Mouse (Mus musculus) hindbrain, embryonic 13.5 days (tissue): ENCODE data around the gene Sft2d1. TPM values are rescaled to one million over a fixed set of nuclear protein-coding genes. Genes with fewer than 3 reads are reported as not detected.

ENCODE experiments used
- ATAC-seq: fragments of 200-750 bp; cut with Nextera tagmentation; 2 replicates; pipeline ENCODE4 v1.8.0; 2017; ENCODE audit warnings: moderate TSS enrichment; ENCODE audit not compliant: low FRiP score
- H3K27ac ChIP-seq: fragments of 300-500 bp; sonication (generic); 2 replicates; pipeline ENCODE4 v1.5.1; 2015; ENCODE audit warnings: inconsistent platforms, mild to moderate bottlenecking, moderate library complexity
- H3K27me3 ChIP-seq: fragments of 300-500 bp; sonication (generic); 2 replicates; pipeline ENCODE4 v1.6.1; 2015; ENCODE audit warnings: mild to moderate bottlenecking, inconsistent platforms
- H3K36me3 ChIP-seq: fragments of 300-500 bp; sonication (generic); 2 replicates; pipeline ENCODE4 v1.6.1; 2015; ENCODE audit warnings: mild to moderate bottlenecking, inconsistent platforms
- H3K4me1 ChIP-seq: fragments of 300-500 bp; sonication (generic); replicated peaks from 2 replicates; pipeline ENCODE4 v1.6.1; 2015; ENCODE audit warnings: inconsistent platforms
- H3K4me2 ChIP-seq: fragments of 300-500 bp; sonication (generic); 2 replicates; pipeline ENCODE4 v1.6.1; 2015; ENCODE audit warnings: inconsistent platforms, mild to moderate bottlenecking, moderate library complexity
- H3K4me3 ChIP-seq: fragments of 300-500 bp; sonication (generic); 2 replicates; pipeline ENCODE4 v1.5.1; 2015; ENCODE audit warnings: mild to moderate bottlenecking, inconsistent platforms
- H3K9ac ChIP-seq: fragments of 300-500 bp; sonication (generic); 2 replicates; pipeline ENCODE4 v1.6.1; 2015; ENCODE audit warnings: mild to moderate bottlenecking, inconsistent platforms
- H3K9me3 ChIP-seq: fragments of 300-500 bp; sonication (generic); 2 replicates; pipeline ENCODE4 v1.6.1; 2016; ENCODE audit warnings: inconsistent platforms
- WGBS: fragments of 180-500 bp; shearing (Covaris S2); methylation state at CpG from one replicate; pipeline ENCODE4 v1.1.7; 2015; 5-methylcytosine and 5-hydroxymethylcytosine counted together
- polyA plus RNA-seq: library from polyadenylated mRNA; unstranded; fragments of >200 nt; fragmentation: Nextera tagmentation; extraction: Ambion mirVana; gene quantifications from 2 replicates; pipeline ENCODE4 v1.2.1, GENCODE M21; 2015

Sft2d1 gene
- polyA plus RNA-seq, 1 experiment from 2014 or later, result 151 TPM

- peaks cover 12% of the 10 kb centered on the region for H3K36me3 ChIP-seq
- H3K9ac ChIP-seq, result peak overlapping the region; percentile 89
- H3K9me3 ChIP-seq, result no peaks in the 10 kb centered on the region
- peaks cover 32% of the 10 kb centered on the region for H3K4me1 ChIP-seq
- H3K27me3 ChIP-seq, result no peaks in the 10 kb centered on the region
- ATAC-seq, result no peak
- 35% methylated on average over 8 of the region's 8 CpGs for WGBS
- peak overlapping the region; percentile 98 for H3K4me2 ChIP-seq
- peak overlapping the region; percentile 79 for H3K4me3 ChIP-seq
- H3K27ac ChIP-seq, result no peak overlapping the region
Measured at GRCm38 (mm10) chr17:8285056-8285455, 25.8 kb upstream of the Sft2d1 start.

- no peak overlapping the region for H3K4me3 ChIP-seq
- 89% methylated on average over 4 of the region's 4 CpGs for WGBS
- H3K4me1 ChIP-seq, result peaks cover 32% of the 10 kb centered on the region
- no peaks in the 10 kb centered on the region for H3K27me3 ChIP-seq
- H3K4me2 ChIP-seq, result no peak overlapping the region
- no peak overlapping the region for H3K27ac ChIP-seq
- H3K9me3 ChIP-seq, result no peaks in the 10 kb centered on the region
- H3K9ac ChIP-seq, result no peak overlapping the region
- H3K36me3 ChIP-seq, result peaks cover 15% of the 10 kb centered on the region
- no peak for ATAC-seq
Measured at GRCm38 (mm10) chr17:8286987-8287386, 23.9 kb upstream of the Sft2d1 start.

- H3K4me3 ChIP-seq, result no peak overlapping the region
- no peak overlapping the region for H3K4me2 ChIP-seq
- H3K9ac ChIP-seq, result no peak overlapping the region
- H3K27ac ChIP-seq, result no peak overlapping the region
- H3K27me3 ChIP-seq, result no peaks in the 10 kb centered on the region
- no peak for ATAC-seq
- H3K36me3 ChIP-seq, result peaks cover 26% of the 10 kb centered on the region
- H3K4me1 ChIP-seq, result peaks cover 15% of the 10 kb centered on the region
- WGBS, result 96% methylated on average over 3 of the region's 3 CpGs
- H3K9me3 ChIP-seq, result no peaks in the 10 kb centered on the region
Measured at GRCm38 (mm10) chr17:8289993-8290679, 20.8 kb upstream of the Sft2d1 start.

- no peak overlapping the region for H3K4me3 ChIP-seq
- peaks cover 31% of the 10 kb centered on the region for H3K36me3 ChIP-seq
- H3K4me2 ChIP-seq, result no peak overlapping the region
- H3K27me3 ChIP-seq, result no peaks in the 10 kb centered on the region
- H3K9ac ChIP-seq, result no peak overlapping the region
- no peaks in the 10 kb centered on the region for H3K9me3 ChIP-seq
- no peak overlapping the region for H3K27ac ChIP-seq
- no peak for ATAC-seq
- H3K4me1 ChIP-seq, result peaks cover 9% of the 10 kb centered on the region; the same call in 1 of the 2 replicates
Measured at GRCm38 (mm10) chr17:8290736-8291135, 20.2 kb upstream of the Sft2d1 start.

GRCm38 (mm10) chr17:8295825-8296224 lies 15.1 kb upstream of the Sft2d1 start:
- H3K4me1 ChIP-seq, result no peaks in the 10 kb centered on the region
- no peaks in the 10 kb centered on the region for H3K9me3 ChIP-seq
- H3K4me2 ChIP-seq, result no peak overlapping the region
- H3K36me3 ChIP-seq, result peaks cover 37% of the 10 kb centered on the region
- no peak for ATAC-seq
- no peaks in the 10 kb centered on the region for H3K27me3 ChIP-seq
- H3K4me3 ChIP-seq, result no peak overlapping the region
- H3K9ac ChIP-seq, result no peak overlapping the region
- H3K27ac ChIP-seq, result no peak overlapping the region

GRCm38 (mm10) chr17:8296313-8296844 lies 14.5 kb upstream of the Sft2d1 start:
- WGBS, result 89% methylated on average over 9 of the region's 9 CpGs
- H3K27ac ChIP-seq, result no peak overlapping the region
- no peak for ATAC-seq
- H3K27me3 ChIP-seq, result no peaks in the 10 kb centered on the region
- no peak overlapping the region for H3K4me2 ChIP-seq
- no peak overlapping the region for H3K9ac ChIP-seq
- peaks cover 37% of the 10 kb centered on the region for H3K36me3 ChIP-seq
- no peaks in the 10 kb centered on the region for H3K4me1 ChIP-seq
- no peak overlapping the region for H3K4me3 ChIP-seq
- no peaks in the 10 kb centered on the region for H3K9me3 ChIP-seq

GRCm38 (mm10) chr17:8297746-8298145 lies 13.2 kb upstream of the Sft2d1 start:
- no peak overlapping the region for H3K4me3 ChIP-seq
- H3K4me2 ChIP-seq, result no peak overlapping the region
- no peaks in the 10 kb centered on the region for H3K4me1 ChIP-seq
- no peak for ATAC-seq
- no peaks in the 10 kb centered on the region for H3K27me3 ChIP-seq
- H3K36me3 ChIP-seq, result peaks cover 37% of the 10 kb centered on the region
- no peak overlapping the region for H3K27ac ChIP-seq
- H3K9ac ChIP-seq, result no peak overlapping the region
- no peaks in the 10 kb centered on the region for H3K9me3 ChIP-seq
- 86% methylated on average over 5 of the region's 5 CpGs for WGBS

GRCm38 (mm10) chr17:8298281-8298680 lies 12.6 kb upstream of the Sft2d1 start:
- Histone ChIP-seq H3K4me1 (no peaks in the 10 kb centered on the region), H3K9ac (no peak overlapping the region), H3K27ac (no peak overlapping the region), H3K36me3 (peaks cover 33% of the 10 kb centered on the region), H3K4me3 (no peak overlapping the region), H3K4me2 (no peak overlapping the region), H3K9me3 (no peaks in the 10 kb centered on the region), H3K27me3 (no peaks in the 10 kb centered on the region)
- ATAC-seq, result no peak
- 91% methylated on average over 2 of the region's 2 CpGs for WGBS

GRCm38 (mm10) chr17:8299524-8299923 lies 11.4 kb upstream of the Sft2d1 start:
- no peak for ATAC-seq
- Histone ChIP-seq H3K36me3 (peaks cover 26% of the 10 kb centered on the region), H3K27me3 (0 out of 2 replicates have a peak, but pooled peaks cover 3% of the 10 kb centered on the region), H3K9ac (no peak overlapping the region), H3K4me1 (no peaks in the 10 kb centered on the region), H3K27ac (no peak overlapping the region), H3K4me2 (no peak overlapping the region), H3K4me3 (no peak overlapping the region), H3K9me3 (no peaks in the 10 kb centered on the region)

GRCm38 (mm10) chr17:8301515-8301914 lies 9.4 kb upstream of the Sft2d1 start:
- 0 out of 2 replicates have a peak, but pooled peaks cover 4% of the 10 kb centered on the region for H3K27me3 ChIP-seq
- no peaks in the 10 kb centered on the region for H3K9me3 ChIP-seq
- no peak overlapping the region for H3K4me3 ChIP-seq
- H3K4me1 ChIP-seq, result no peaks in the 10 kb centered on the region
- H3K4me2 ChIP-seq, result no peak overlapping the region
- WGBS, result 78% methylated on average over 4 of the region's 4 CpGs
- H3K27ac ChIP-seq, result no peak overlapping the region
- no peak overlapping the region for H3K9ac ChIP-seq
- ATAC-seq, result no peak
- peaks cover 20% of the 10 kb centered on the region for H3K36me3 ChIP-seq

GRCm38 (mm10) chr17:8302772-8303438 lies 8.0 kb upstream of the Sft2d1 start:
- no peaks in the 10 kb centered on the region for H3K9me3 ChIP-seq
- H3K4me3 ChIP-seq, result no peak overlapping the region
- H3K27me3 ChIP-seq, result peaks cover 9% of the 10 kb centered on the region; the same call in 1 of the 2 replicates
- no peaks in the 10 kb centered on the region for H3K4me1 ChIP-seq
- no peak overlapping the region for H3K9ac ChIP-seq
- no peak overlapping the region for H3K4me2 ChIP-seq
- H3K36me3 ChIP-seq, result peaks cover 16% of the 10 kb centered on the region
- no peak for ATAC-seq
- H3K27ac ChIP-seq, result no peak overlapping the region
- WGBS, result 72% methylated on average over 7 of the region's 7 CpGs

GRCm38 (mm10) chr17:8303671-8304070 lies 7.2 kb upstream of the Sft2d1 start:
- ATAC-seq, result no peak
- 72% methylated on average over 5 of the region's 5 CpGs for WGBS
- no peaks in the 10 kb centered on the region for H3K4me1 ChIP-seq
- H3K4me3 ChIP-seq, result no peak overlapping the region
- peaks cover 14% of the 10 kb centered on the region; the same call in 1 of the 2 replicates for H3K27me3 ChIP-seq
- no peak overlapping the region for H3K9ac ChIP-seq
- no peak overlapping the region for H3K4me2 ChIP-seq
- no peaks in the 10 kb centered on the region for H3K9me3 ChIP-seq
- H3K27ac ChIP-seq, result no peak overlapping the region
- H3K36me3 ChIP-seq, result peaks cover 9% of the 10 kb centered on the region

- Histone ChIP-seq H3K36me3 (no peaks in the 10 kb centered on the region), H3K4me2 (no peak overlapping the region), H3K4me3 (no peak overlapping the region), H3K9ac (no peak overlapping the region), H3K27me3 (peaks cover 15% of the 10 kb centered on the region; the same call in 1 of the 2 replicates), H3K27ac (no peak overlapping the region), H3K4me1 (no peaks in the 10 kb centered on the region), H3K9me3 (no peaks in the 10 kb centered on the region)
- ATAC-seq, result no peak
- WGBS, result 28% methylated on average over 3 of the region's 3 CpGs
Measured at GRCm38 (mm10) chr17:8305801-8306200, 5.1 kb upstream of the Sft2d1 start.
